Mouse (Mus musculus) kidney, adult 9 months (tissue): ENCODE measurements at regions not wholly inside any gene's neighbourhood (a gene's known extent, or its start where the extent isn't known, plus 50 kb on each side); places are given as distances from the start of the nearest gene placed in this dataset.

Experiments used
- DNase-seq: peaks from one replicate; pipeline ENCODE4 v3.0.0; 2022

- no peak for DNase-seq
Observed at GRCm38 (mm10) chr17:87202958-87203720, 62.6 kb downstream of the Mcfd2 start.

- peak; percentile 86 for DNase-seq
Observed at GRCm38 (mm10) chr17:87202490-87202889, 63.2 kb downstream of the Mcfd2 start.

- DNase-seq = peak; percentile 67
Observed at GRCm38 (mm10) chr17:87200721-87201242, 65.0 kb downstream of the Mcfd2 start.

- DNase-seq = no peak
Observed at GRCm38 (mm10) chr17:87200134-87200533, 65.6 kb downstream of the Mcfd2 start.

GRCm38 (mm10) chr17:87199134-87199533, 66.6 kb downstream of the Mcfd2 start:
- no peak for DNase-seq

GRCm38 (mm10) chr17:87197434-87197833, 68.3 kb downstream of the Mcfd2 start:
- no peak for DNase-seq

- DNase-seq = no peak
Observed at GRCm38 (mm10) chr17:87194639-87195038, 71.1 kb downstream of the Mcfd2 start.

GRCm38 (mm10) chr17:87193482-87193881, 72.3 kb downstream of the Mcfd2 start:
- no peak for DNase-seq

- DNase-seq = no peak
Observed at GRCm38 (mm10) chr17:87189670-87190069, 76.1 kb downstream of the Mcfd2 start.
